Mouse (Mus musculus): Measurements from ENCODE around the gene Emp2. TPM values are rescaled to one million over a fixed set of nuclear protein-coding genes. Genes with fewer than 3 reads are reported as not detected.

Gene Emp2
- 10 to 100 TPM; 19.8 to 22.7 TPM for total RNA-seq (2021)
- long read RNA-seq, experiment 1, transcript Emp2-201 (5 exons, 3,440 nt): major isoform, 29 of 38 reads
- long read RNA-seq, experiment 1, partial matches to known transcripts: 6 of 38 reads
- long read RNA-seq, experiment 1, other reads (novel, unspliced or antisense): 3 of 38 reads
- long read RNA-seq, experiment 2, transcript Emp2-201 (5 exons, 3,440 nt): major isoform, 45 of 51 reads
- long read RNA-seq, experiment 2, partial matches to known transcripts: 1 of 51 reads
- long read RNA-seq, experiment 2, other reads (novel, unspliced or antisense): 5 of 51 reads

- DNase-seq (ENCODE audit: low spot score in 2 of 2): peak in 1 of 2 experiments; percentile 13
These were observed at the start of gene Emp2 for GRCm38 (mm10) chr16:10313646-10314088. TSS of gene Emp2 (minus strand) at chr16:10313968.

DNA sequence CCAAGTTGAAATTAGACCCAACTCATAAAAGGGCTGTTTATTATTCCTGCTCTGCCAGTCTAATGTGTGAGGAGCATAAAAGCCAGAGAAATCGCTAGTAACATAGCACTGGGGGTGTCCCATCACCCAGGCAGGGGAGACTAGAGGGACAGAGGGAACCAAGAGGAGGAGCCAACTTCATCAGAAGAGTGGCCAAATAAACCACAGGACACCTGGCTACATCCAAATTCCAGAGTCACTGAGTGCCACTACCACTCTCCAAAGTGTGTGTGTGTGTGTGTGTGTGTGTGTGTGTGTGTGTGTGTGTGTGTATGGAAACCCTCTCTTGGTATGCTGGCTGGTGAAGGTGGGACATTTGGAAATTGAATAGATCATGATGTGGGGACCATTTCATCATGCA, 49.3 kb upstream of the Emp2 start:
- DNase-seq (ENCODE audit: low spot score in 2 of 2): no peak
- intact Hi-C loops (cut with DNase I): no loop called here

More at GRCm38 (mm10) chr16:10313646-10314088, at the start of gene Emp2:
- intact Hi-C loops (cut with DNase I): no loop called here

- DNase-seq (ENCODE audit: low spot score in 2 of 2): no peak
- intact Hi-C loops (cut with DNase I): no loop called here
These were observed 45.5 kb upstream of the Emp2 start for GRCm38 (mm10) chr16:10359241-10359640.

DNA sequence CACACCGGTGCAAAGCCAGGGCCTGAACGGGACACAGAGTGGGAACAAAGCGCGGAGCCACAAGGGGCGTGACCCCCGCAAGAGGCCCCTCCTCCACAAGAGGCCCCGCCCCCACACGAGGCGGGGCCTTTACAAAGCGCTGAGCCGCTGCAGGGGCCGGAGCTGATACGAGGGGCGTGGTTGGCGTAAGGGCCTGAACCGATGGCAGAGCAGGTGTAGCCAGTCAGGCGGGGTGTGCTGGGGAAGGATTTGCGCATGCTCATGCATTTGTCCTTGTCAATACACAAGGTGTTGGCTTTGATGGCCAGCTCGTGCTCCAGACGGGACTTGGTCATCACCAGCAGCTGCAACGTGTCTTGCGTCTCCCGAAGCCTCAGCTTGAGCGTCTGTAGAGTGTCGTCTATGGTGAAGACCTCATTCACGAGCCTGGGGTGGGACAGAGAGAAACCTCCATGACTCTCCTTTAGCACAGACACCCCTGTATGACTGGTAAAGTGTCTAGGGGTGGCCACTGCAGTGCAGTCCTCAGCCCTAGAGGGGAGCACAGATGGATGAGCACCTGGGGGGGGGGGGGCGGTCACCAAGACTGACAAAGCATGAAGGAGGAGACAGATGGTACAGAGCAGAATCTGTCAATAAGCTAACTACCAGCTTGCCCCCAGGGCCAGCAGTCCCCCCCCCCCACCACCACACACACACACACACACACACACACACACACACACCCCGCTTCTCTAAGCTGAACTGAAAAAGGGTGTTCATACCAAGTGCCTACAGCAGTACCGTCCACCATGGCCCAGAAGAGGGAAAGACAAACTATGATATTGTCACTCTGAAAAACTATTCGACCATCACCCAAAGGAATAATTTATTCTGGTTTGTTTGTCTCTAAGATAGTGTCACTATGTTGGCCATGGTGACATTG, 44.5 kb upstream of the Emp2 start:
- intact Hi-C loops (cut with DNase I): no loop called here
- DNase-seq (ENCODE audit: low spot score in 2 of 2): no peak

DNA sequence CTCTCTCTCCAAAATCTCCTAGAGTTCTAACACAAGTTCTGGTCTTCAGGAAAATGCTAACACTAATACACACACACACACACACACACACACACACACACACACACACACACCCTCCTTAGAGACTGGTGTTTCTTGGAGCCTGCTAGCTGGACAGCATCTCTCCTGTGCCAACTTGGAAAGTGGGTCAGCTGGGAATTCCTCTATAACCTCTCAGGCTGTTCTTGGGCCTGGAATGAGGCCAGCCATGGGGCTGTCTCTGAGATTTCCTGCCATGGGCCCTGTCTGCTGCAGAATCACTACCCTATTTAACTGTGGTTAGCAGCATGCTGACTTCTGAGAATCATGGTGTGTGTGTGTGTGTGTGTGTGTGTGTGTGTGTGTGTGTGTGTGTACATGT, 41.2 kb upstream of the Emp2 start:
- intact Hi-C loops (cut with DNase I): no loop called here
- peak; percentile 55 to 75 for DNase-seq (ENCODE audit: low spot score in 2 of 2)

- intact Hi-C loops (cut with DNase I): no loop called here
- DNase-seq (ENCODE audit: low spot score in 2 of 2): no peak
These were observed 37.4 kb upstream of the Emp2 start for GRCm38 (mm10) chr16:10351050-10351636.

DNA sequence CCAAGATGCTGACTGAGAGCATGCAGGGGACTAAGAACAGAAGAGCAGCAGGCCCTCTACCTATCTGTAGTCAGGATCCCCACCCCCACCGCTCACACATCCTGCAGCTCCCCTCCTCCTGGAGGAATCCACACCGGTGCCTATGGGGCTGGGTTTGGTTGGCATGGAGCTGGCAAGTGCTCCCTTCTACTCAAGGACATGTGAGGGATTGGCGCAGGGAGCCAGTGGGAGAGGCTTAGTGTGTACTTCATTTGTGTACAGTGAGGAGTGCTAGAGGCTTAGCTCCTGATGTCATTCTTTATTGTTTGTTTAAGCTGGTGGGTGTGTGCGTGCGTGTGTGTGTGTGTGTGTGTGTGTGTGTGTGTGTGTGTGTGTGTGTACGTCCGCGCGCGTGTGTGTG, 36.1 kb upstream of the Emp2 start:
- peak in 1 of 2 experiments; percentile 37 for DNase-seq (ENCODE audit: low spot score in 2 of 2)
- intact Hi-C loops (cut with DNase I): no loop called here

GRCm38 (mm10) chr16:10349436-10349835, 35.7 kb upstream of the Emp2 start:
- intact Hi-C loops (cut with DNase I): no loop called here
- no peak for DNase-seq (ENCODE audit: low spot score in 2 of 2)

DNA sequence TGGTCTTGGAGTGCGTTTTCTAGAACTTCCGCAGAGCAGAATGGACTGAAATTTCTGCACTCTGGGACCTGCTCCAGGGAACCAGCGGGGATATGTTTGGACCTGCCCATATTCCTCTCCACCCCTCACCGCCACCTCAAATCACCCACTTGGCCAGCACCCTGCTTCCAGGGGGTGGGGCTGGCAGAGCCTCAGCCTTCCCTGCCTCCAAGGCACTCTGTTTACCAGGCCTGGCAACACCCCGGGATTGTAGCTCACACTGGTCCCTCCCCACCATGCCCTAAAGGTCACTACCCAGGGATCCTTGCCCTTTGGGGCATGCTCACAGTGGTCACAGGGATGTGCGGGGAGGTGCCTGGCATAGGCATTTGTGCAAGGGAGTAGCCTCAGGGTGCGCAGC, 33.8 kb upstream of the Emp2 start:
- DNase-seq (ENCODE audit: low spot score in 2 of 2): no peak
- intact Hi-C loops (cut with DNase I): no loop called here

GRCm38 (mm10) chr16:10341110-10341509, 27.3 kb upstream of the Emp2 start:
- no peak for DNase-seq (ENCODE audit: low spot score in 2 of 2)
- intact Hi-C loops (cut with DNase I): no loop called here

- intact Hi-C loops (cut with DNase I): loop anchor here (5.0 kb wide), 1 partner anchor 42 kb away; no protein-coding TSS in a partner anchor
- no peak for DNase-seq (ENCODE audit: low spot score in 2 of 2)
These were observed 26.2 kb upstream of the Emp2 start for GRCm38 (mm10) chr16:10339930-10340329.

- peak in 1 of 2 experiments; percentile 24 for DNase-seq (ENCODE audit: low spot score in 2 of 2)
- intact Hi-C loops (cut with DNase I): loop anchor here (5.0 kb wide), 1 partner anchor 44 kb away; no protein-coding TSS in a partner anchor
These were observed 24.8 kb upstream of the Emp2 start for GRCm38 (mm10) chr16:10338601-10339000.

- intact Hi-C loops (cut with DNase I): loop anchor here (5.0 kb wide), 1 partner anchor 45 kb away; no protein-coding TSS in a partner anchor
- DNase-seq (ENCODE audit: low spot score in 2 of 2): peak in 1 of 2 experiments; percentile 22
These were observed 23.8 kb upstream of the Emp2 start for GRCm38 (mm10) chr16:10337422-10338197.

DNA sequence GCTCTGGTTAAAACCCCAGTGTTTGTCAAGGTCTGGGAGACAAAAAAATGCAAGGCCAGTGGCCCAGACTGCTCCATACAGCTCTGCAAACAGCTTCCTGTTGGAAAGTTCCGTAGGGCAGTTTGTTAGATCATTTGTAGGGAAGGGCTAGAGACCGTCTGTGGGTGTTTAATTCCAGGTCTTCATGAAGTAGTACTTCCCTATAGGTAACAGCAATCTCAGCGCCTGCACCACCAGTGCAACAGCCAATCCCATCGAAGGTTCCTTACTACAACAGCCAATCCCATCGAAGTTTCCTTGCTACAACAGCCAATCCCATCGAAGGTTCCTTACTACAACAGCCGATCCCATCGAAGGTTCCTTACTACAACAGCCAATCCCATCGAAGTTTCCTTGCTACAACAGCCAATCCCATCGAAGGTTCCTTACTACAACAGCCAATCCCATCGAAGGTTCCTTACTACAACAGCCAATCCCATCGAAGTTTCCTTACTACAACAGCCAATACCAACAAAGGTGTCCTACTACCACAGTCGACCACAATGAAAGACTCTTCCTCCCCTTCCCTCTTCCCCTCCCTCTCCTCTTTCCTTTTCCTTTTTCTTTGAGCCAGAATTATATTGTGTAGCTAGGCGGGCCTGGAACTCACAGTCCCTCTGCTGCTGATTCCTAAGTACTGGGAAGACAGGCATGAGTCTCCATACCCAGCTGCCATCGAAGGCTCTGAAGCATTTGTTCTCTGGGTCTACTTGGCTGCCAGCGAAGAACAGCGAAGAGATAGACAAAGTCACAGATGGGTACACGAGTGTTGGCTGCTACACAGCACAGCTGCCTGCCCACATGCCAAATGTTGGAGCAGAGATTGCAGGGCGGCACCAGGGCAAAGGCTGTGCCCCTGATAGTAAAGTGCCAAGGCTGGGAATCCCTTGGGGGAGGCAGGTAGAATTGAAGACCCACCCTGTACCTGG, 23.0 kb upstream of the Emp2 start:
- intact Hi-C loops (cut with DNase I): loop anchor here (5.0 kb wide), 1 partner anchor 46 kb away; no protein-coding TSS in a partner anchor
- DNase-seq (ENCODE audit: low spot score in 2 of 2): no peak

GRCm38 (mm10) chr16:10335953-10336352, 22.2 kb upstream of the Emp2 start:
- intact Hi-C loops (cut with DNase I): loop anchor here (5.0 kb wide), 1 partner anchor 46 kb away; no protein-coding TSS in a partner anchor
- no peak for DNase-seq (ENCODE audit: low spot score in 2 of 2)

- intact Hi-C loops (cut with DNase I): no loop called here
- no peak for DNase-seq (ENCODE audit: low spot score in 2 of 2)
These were observed 19.0 kb upstream of the Emp2 start for GRCm38 (mm10) chr16:10332732-10333131.

DNA sequence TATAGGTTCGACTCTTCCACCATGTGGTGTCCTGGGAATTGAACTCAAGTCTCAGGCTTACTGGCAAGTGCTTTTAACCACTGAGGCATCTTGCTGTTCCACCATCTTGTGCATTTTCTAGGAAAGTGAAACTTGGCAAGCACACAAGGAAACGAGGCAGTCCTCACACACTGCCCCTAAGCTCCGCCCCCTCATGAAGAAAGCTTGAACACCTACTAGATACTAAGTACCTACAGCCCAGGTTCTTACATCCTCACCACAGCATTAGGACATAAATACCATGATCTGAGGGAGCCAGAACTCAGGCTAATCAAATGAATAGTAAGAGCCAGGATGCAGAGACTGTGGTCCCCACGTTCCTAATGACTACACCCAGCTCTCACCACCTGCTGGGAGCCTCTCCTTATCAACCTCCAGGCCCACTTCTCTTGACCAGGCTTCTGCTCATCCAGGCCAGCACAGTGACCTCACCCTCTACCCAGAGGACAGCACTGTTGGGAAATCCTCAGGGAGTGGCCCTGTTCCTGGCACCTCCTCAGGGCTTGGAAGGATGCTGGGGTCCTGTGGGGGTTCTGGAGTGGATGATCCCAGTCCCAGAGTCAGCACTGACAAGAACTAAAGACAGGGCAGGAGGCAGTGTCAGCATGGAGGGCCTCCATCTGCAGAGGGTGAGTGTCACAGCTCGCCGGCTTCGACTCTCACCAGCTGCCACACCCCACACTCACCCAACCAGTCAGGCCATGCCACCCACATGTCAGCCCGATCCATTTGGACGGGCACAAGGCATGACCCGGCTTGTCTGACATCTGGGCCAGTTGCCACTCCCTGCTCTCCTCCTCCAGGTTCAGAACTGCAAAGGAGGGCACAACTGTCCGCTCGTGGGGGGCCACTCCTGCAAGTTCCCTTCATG, 17.1 kb upstream of the Emp2 start:
- no peak for DNase-seq (ENCODE audit: low spot score in 2 of 2)
- intact Hi-C loops (cut with DNase I): no loop called here
